Mouse (Mus musculus) thymus, postnatal 36 days (tissue): ENCODE data around the gene Atp13a2.

ENCODE experiments used
- DNase-seq, 2 experiments: peaks; one replicate each; pipeline ENCODE4 v3.0.0; 2022; ENCODE audit warnings: mixed read lengths in 2 of 2

The Atp13a2 gene

DNA sequence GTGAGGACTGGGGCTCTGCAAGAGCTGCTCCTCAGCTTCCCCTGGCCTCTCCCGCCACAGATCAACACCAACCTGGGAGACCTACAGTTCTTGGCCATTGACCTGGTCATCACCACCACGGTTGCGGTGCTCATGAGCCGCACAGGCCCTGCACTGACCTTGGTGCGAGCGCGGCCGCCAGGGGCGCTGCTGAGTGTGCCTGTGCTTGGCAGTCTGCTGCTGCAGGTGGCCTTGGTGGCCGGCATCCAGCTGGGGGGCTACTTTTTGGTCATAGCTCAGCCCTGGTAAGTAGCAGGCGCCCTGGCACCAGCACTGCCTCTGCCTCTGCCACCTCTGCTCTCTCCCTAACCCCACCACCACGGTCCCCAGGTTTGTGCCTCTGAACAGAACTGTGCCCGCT is 19.3 kb downstream of the Atp13a2 start:
- DNase-seq = no peak

- DNase-seq = no peak
Observed at GRCm38 (mm10) chr4:141008028-141008427, 21.4 kb downstream of the Atp13a2 start.

GRCm38 (mm10) chr4:141010118-141010517 is 23.4 kb downstream of the Atp13a2 start, which contains the start of gene Mfap2:
Gene Mfap2, plus strand, starts transcription at chr4:141010418.
- no peak for DNase-seq

- no peak for DNase-seq
Observed at GRCm38 (mm10) chr4:141010526-141010925, 23.9 kb downstream of the Atp13a2 start.

GRCm38 (mm10) chr4:141010941-141011429 is 24.3 kb downstream of the Atp13a2 start:
- DNase-seq = no peak

- DNase-seq = no peak
Observed at GRCm38 (mm10) chr4:141011556-141012328, 25.1 kb downstream of the Atp13a2 start.

GRCm38 (mm10) chr4:141012558-141012957 is 25.9 kb downstream of the Atp13a2 start:
- DNase-seq = no peak

- no peak for DNase-seq
Observed at GRCm38 (mm10) chr4:141014114-141014513, 27.4 kb downstream of the Atp13a2 start.

DNA sequence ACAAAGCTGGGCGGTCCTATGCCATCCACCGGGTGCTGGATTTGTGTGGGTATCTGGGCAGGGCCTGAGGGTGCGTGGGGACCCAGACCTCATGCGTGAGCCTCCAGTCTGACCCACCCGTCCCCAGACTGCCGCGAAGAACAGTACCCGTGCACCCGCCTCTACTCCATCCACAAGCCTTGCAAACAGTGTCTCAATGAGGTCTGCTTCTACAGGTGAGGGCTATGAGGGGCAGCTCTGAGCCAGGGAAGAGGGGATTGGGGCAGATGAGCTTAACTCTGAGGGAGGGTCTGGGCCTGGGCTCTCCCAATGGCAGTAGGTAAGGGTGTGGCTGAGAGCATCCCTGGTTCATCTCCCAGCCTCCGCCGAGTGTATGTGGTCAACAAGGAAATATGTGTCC is 28.2 kb downstream of the Atp13a2 start:
- DNase-seq = no peak

- no peak for DNase-seq
Observed at GRCm38 (mm10) chr4:141015356-141015755, 28.7 kb downstream of the Atp13a2 start.

DNA sequence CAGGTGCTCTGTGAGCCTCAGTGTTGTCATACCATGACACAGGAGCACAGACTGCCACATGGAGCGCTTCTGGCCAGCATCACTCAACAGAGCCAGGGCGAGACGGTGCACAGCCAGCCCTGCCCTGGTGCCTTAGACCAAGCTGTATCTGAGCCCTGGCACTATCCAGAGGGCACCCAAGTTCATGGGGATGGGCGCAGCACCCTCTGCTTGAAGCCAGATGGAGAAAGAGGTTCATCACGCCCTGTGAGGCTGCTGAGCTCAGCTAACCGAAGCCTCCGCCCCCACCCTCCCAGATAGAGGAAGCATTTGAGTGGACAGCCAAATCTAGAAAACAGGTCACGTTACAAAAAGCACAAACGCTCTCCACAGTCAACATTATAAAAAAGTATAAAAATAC is 29.6 kb downstream of the Atp13a2 start:
- no peak for DNase-seq

DNA sequence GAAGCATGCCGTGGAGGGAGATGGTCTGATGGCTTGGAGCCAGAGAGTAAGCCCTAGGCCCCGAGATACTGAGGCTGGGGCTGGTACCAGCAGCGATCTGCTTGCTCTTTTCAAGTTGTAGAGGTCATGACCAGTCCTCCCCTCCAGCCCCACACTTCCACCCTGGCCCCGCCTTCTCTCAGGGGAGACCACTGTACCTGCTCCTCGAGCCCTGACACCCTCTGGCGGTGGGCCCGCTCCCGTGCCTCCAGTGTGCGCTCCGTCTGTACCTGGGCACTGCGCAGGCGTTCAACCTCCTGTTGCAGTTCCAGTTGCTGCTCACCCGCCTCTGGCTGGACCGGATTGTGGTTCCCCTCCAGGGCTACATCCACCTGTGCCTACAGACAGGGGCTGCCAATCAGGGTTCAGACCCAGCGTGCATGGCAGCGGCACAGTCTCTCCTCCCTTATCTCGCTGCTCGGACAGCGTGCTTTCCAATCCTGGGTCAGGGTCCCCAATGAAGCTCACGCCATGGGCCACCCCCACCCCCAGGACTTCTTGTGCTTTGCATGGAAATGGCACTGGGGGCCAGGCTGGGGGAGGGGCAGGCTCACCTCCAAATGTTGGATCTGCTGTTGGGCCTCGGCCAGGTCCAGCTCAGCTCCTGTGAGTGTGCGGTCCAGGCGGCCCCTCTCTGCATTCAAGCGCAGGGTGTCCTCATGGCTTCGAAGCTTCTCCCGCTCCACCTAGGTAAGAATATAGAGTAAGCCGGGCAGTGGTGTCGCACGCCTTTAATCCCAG is 31.2 kb downstream of the Atp13a2 start:
- no peak for DNase-seq

DNA sequence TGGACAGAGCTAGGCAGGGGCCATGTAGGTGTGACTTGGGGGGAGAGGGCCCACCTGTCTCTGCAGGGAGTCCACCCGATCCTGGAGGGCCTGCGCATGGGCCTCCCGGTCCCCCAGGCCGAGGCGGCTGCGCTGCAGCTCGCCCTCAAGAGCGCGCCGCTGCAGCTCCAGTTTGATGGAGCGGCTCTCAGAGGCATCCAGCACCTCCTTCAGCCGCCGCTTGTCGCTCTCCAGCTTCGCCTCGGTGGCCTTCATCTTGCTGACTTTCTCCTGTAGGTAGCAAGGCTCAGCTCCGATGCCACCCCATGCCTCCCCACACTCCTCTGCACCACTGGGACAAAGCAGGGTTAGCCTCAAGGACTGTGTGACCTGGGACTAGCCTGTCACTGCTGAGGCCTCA is 33.5 kb downstream of the Atp13a2 start:
- no peak for DNase-seq

DNA sequence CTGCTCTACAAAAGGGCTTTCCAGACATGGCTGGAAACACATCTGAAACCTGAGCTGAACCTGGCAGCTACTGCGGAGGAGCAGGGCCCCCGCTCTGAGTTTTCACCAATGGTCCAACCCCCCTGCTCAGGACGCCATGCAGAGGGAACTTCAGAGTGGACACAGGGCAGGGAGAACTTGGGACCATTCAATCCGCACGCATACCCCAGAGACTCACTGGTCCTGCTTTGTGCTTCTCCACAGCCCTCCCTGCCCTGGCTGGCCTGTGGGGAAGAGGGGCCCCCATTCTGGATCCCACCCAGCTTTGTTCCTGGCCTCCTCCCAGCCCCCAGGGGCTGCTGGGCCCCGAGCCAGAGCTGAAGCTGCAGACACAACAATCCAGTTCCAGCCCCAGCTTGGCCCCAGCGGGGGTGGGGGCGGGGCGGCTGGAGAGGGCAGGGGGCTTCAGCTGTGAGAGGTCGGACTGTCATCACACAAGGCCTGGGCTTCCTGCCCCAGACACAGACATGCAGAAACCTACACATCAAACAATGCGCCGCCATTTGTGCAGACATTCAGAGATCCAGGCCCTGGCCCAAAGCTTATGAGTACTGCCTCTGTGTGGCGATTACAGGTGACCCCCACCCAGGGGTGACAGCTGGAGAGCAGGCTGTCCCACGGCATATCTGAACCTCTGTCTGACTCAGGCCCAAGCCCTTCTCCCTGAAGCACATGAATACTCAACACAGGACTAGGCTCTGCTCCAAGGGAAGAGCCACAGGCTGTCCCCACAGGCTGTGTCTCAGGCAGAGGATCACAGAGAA is 34.3 kb downstream of the Atp13a2 start:
- DNase-seq = no peak

DNA sequence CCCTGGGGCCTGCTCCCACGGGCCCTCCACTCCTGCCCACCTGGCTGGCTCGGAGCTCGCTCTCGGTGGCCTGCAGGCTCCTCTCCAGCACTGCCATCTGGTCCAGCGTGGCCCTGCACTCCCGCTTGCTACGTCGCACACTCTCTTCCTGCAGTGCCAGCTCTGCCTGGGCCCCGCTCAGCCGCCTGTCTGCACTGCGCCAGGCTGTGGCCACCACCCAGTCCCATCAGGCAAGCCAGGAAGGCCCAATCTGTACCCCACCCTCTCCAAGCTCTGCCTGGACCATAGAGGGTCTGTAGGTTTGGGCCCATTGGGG is 34.9 kb downstream of the Atp13a2 start:
- no peak for DNase-seq

DNA sequence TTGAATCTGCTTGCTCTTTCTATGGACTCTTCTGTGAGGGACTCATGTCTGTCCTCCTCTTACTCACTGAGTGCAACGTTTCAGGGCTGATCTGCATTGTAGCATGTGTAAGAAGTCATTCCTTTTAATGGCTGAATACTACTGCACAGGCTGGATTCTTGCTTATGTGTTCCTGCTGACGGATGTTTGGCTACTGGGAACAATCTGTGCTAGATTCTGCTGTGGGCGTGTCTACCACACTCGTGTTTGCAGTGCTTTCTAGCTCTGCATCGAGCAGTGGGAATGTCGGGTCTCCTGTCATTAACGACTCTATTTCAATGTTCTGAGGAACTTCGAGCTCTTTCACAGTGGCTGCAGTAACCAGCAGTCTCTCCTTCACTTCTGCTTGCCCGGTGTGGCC is 37.4 kb downstream of the Atp13a2 start:
- no peak for DNase-seq

- DNase-seq = no peak
Observed at GRCm38 (mm10) chr4:141024992-141025391, 38.3 kb downstream of the Atp13a2 start.

DNA sequence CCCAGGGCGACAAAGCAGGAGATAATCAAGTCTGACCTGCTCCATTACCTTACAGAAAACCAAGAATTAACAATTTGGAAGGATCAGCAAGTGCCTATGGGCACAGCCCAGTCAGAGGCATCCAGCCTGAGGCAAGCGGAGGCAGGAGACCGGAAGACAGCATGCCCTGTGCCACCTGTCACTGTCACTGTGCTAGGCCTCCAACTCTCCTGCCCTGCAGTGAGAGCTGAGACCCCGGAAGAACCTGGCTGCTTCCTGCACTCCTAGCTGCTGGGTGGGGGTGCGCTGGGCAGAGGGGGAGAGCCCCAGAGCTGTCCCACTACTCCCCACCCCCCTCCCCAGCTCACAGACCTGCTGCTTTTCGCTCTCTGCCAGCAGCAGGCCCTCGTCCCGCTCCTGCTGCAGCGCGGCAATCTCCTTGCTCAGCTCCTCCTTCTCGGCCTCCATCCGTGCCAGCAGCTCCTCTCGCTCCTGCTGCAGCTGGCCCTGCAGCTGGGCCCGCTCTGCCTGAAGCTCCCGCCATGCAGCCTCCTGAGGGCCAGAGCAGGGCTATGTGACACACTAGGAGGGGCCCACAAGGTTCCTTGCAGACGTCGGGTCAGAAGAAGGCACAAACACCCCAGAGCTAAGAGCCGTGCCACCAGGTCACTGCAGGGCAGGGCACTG is 44.0 kb downstream of the Atp13a2 start:
- no peak for DNase-seq

GRCm38 (mm10) chr4:141031733-141032132 is 45.1 kb downstream of the Atp13a2 start:
- peak; percentile 76 to 78 for DNase-seq

GRCm38 (mm10) chr4:141033606-141034549 is 47.2 kb downstream of the Atp13a2 start:
- DNase-seq = no peak

GRCm38 (mm10) chr4:141041117-141041516 is 54.4 kb downstream of the Atp13a2 start:
- DNase-seq = no peak

DNA sequence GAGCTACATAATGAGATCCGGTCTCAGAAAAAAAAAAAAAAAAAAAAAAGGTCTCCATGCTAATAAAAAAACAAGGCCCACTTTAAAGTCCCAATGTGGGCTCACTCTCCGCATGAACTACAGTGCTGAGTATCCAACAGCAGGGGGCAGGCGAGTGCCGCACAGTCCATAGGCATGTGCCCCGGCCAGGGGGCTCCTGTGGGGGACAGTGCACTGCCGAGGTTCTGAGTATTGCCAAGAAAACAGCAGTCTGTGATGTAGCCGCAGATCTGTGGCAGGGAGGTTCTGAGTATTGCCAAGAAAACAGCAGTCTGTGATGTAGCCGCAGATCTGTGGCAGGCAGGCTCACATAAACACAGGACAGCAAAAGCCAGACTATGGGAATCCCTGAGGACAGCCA is 58.1 kb downstream of the Atp13a2 start:
- DNase-seq = peak; percentile 64 to 66
